Mouse (Mus musculus) cerebellum, adult (tissue): ENCODE results near the gene Gm20708.

Source experiments
- ATAC-seq: cut with Nextera tagmentation; 2 replicates; pipeline ENCODE4 v1.9.2; 2017; ENCODE audit warnings: mild to moderate bottlenecking, moderate library complexity, mixed read lengths; ENCODE audit not compliant: insufficient number of reproducible peaks, low FRiP score, low TSS enrichment

Gm20708 gene

GRCm38 (mm10) chr11:117809407-117810311 is at the start of gene Gm20708, which contains the start of gene Syngr2:
Gene Gm20708 (plus strand): TSS chr11:117809668.
Gene Syngr2 (plus strand): TSS chr11:117809668.
- no peak for ATAC-seq

GRCm38 (mm10) chr11:117760374-117761119 is 48.9 kb upstream of the Gm20708 start:
- ATAC-seq: no peak

GRCm38 (mm10) chr11:117761801-117762200 is 47.7 kb upstream of the Gm20708 start:
- ATAC-seq: no peak

DNA sequence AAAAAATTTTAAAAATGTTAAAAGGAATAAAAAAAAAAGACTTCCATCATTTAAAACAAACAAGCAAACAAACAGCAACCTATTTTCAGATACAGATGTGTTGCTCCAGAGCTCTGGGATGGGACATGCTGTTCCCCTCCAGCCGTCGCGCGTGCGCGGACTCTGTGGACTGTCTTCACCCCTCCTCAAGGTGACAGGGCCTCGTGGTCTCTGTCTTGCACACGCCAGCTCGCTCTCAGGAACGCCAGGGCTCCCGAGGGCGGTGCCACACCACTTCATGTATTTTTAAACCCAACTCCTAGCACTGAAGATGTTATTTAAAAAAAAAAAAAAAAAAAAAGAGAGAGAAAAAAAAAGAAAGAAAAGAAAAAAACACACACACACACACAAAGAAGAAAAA is 47.2 kb upstream of the Gm20708 start:
- no peak for ATAC-seq

DNA sequence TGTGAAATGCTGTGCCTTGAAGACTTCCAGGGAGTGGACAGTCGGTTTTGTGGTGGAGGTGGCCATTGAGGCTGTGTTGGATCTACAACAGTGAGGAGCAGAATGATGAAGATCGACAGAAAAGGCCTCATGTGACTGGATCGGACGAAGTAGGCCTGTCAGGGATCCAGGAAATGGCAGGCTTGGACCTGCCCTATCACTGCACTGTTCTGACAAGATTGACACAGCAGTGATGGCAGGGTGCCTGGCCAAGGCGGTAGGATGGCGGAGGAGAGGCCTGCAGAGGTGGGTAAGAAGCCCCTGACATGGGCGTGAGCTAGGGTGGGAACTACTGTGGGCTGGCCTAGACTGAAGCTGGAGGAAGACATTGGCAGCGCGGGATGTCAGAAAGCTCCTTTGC is 45.1 kb upstream of the Gm20708 start:
- no peak for ATAC-seq

DNA sequence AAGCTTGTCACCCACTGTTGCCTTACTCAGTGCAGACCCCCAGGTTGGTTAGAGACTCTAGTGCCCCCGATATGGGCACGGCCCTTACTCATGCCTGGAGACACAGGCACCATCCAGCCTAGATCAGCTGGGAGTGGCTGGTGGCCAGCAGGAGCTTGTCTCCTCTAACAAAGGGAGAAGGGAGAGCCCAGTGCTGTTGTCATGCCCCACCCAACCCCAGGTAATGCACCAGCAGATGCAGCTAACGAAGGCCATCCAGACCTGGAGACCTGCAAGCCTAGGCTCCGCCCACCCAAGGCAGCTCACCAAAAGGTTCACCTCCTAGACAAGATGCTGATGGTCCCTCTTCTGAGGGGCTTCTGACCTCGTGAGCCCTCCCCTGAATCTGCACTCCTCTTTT is 44.1 kb upstream of the Gm20708 start:
- ATAC-seq: no peak

GRCm38 (mm10) chr11:117766275-117766674 is 43.2 kb upstream of the Gm20708 start:
- no peak for ATAC-seq

DNA sequence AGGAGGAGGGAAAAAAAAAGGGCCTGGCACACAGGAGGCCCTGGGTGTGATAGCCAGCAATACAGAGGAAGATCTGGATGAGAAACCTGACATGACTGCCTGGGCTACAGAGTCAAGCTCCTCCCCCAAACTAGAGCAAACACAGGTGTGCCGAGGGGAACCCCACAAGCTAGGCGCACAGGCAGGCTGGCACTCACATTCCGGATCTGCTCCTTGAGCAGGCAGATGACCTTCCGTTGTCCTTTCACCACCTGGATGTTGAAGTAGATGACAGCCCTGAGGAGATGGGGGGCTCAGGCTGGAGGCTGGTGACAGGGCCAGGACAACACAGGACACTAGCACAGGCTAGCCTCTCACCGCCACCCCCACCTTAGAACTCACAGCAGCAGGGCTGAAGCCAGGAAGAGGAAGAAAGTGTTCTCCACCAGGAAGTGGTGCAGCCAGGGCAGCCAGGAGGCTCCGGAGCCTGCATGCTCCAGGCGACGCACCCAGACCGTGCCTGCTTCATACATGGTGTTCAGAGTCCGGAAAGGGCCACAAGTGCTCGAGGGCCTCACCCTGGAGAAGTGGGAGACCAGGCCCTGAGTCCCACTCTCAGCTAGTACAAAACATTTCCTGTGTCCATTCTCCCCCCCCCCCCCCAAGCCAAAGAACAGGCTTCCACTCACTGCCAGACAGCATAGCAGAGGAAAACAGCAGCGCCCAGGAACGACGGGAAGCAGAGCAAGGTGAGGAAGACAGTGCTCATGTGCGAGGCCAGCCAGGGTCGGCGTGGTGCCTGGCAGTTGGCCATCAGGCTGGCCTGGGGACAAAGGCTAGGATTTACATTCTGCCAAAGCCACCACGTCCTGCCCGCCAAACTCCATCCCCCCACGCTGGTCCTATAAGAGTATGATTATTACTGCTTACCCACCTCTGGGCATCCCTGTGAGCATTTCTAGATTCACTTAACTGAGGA is 40.5 kb upstream of the Gm20708 start:
- no peak for ATAC-seq

- ATAC-seq: no peak
Measured at GRCm38 (mm10) chr11:117769683-117770047, 39.8 kb upstream of the Gm20708 start.

DNA sequence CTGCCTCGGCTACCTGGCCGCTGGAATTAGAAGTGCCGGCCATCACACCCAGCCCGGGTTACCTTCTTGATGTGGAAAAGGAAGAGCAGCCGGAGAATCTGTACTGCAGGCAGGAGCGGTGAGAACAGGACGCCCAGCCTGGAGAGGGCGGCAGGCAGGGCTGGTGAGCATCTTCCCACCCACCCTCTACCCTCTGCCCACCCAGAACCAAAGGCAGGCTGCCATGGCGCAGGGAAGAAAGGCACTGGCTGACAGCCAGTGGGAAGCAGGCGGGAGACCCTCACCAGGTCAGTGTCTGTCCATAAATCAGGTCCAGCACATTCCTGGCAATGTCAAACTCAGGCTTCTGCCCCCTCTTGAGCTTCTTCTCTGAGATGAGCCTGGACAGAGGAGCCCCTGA is 39.1 kb upstream of the Gm20708 start:
- ATAC-seq: no peak

GRCm38 (mm10) chr11:117772352-117772751 is 37.1 kb upstream of the Gm20708 start:
- no peak for ATAC-seq

DNA sequence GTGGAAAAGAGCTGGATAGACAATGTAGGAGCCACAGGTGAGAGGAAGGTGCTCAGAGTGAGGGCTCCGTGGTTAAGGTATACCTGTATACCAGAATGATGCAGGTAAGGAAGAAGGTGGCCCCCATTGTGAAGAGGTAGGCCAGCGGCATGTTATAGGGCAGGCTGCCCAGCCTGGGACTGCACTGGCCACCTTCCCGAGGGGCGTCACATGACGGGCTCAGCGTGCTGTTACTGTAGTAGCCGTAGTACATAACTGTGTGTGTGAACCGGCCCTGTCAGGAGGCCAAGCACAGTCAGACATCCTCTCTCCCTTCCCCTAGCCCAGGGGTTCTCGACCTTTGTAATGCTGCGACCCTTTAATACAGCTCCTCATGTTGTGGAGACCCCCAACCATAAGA is 34.5 kb upstream of the Gm20708 start:
- ATAC-seq: no peak

DNA sequence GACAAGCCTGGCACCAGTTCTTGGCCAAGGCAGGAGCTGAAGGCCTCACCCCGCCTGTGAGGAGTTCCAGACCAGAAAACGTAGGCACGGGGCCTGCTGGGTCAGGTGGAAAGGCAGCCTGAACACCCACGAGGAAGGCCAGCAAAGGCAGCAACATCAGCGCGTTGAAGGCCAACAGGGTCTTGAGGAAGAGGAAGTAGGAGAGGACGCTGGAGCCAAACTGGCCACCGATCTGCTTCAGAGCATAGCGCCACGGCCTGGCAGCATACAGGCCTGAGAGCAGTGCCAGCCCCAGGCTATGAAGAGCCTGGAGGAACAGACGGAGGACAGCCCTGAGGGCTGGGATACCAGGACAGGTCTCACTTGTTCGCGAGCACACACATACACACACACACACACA is 33.9 kb upstream of the Gm20708 start:
- ATAC-seq: no peak

DNA sequence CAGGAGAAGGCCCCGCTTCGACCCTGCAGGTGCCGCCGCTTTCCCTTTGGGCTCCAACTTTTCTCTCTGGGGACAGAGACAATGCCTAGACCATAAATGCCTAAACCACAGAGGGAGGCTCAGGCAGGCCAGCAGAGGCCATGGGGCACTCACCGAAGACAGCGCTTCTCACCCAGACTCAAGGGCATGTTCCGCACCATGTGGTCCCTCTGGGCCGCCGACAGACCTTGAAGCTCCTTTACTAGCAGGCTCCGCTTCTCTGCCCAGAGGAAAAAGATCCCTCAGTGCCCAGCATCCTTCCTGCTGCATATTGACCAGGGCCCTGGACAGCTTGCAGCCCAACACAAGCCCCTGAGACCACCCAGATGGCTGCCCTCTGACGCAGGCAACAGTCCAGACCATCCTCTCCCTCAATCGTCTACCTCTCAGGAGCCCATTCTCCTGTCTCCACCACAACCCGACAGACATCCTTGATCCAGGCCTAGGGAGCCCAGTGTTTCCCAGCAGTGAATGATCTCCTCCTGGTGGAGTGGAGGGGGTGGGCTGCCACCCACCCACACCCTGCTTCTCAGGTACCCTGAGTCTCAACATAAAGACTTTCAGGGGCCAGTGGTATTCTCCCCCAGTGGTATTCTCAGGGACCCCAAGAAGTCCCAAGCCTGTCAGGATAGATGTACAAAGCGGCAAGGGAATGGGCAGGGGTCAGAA is 33.2 kb upstream of the Gm20708 start:
- no peak for ATAC-seq

DNA sequence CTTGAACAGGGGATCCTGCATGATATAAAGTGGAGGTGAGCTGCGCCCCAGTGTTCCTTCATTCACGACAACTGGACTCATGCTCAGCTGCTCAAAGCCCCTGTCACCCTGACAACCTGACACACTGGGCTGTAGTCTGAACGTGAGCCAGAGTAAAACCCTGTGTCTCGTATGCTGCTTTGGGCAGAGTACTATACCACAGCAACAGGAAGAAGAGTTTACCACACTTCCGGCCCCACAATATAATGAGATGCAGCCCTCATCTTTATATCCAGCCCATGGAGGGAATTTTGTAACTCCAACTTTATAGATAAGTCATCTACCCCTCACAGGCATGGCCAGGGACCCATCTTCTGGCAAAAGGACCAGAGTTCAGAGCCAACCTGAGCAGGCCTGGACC is 32.4 kb upstream of the Gm20708 start:
- no peak for ATAC-seq

DNA sequence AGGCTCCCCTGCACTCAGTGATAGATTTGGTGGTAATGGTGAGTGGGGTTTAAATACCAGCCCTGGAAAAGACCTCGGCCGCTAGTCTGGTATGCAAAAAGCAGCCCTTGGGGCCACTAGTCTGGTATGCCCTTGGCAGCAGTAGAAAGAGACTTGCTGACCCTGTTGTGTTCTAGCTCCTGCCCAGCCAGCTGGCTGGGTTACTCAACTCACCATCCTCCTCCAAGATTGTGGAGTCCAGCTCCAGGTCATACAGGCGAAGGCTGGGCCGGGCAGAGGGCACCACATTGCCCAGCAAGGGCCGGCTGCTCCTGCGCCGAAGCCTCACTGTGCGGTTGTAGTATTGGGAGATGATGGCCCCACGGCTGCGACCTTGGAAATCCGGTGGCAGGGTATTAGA is 31.4 kb upstream of the Gm20708 start:
- ATAC-seq: no peak

DNA sequence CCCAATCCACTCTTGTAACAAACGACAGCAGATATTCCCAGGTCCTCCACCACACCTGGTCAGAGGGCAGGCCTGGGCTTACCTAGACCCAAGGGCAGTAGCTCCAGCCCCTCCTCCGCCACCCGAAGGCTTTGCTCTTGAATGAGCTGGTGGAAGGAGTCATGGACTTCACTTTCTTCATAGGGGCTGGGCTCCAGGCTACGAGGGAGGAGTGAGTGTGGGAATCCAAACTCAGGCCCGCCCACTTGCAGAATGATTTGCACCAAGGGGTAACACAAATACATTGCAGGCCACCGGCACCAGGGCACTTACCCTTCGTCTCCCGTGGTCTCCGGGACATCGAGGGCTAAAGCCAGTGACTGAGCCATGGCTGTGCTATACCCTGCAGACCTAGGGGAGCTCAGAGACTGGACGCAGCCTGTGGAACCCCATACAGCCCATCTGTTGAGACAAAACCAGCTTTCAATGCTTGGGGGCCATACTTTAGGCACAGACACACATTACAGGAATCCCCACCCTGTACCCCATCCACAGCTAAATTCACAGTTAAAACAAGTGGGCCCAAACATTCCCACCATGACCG is 30.5 kb upstream of the Gm20708 start:
- ATAC-seq: no peak

GRCm38 (mm10) chr11:117779434-117780198 is 29.9 kb upstream of the Gm20708 start:
- no peak for ATAC-seq

DNA sequence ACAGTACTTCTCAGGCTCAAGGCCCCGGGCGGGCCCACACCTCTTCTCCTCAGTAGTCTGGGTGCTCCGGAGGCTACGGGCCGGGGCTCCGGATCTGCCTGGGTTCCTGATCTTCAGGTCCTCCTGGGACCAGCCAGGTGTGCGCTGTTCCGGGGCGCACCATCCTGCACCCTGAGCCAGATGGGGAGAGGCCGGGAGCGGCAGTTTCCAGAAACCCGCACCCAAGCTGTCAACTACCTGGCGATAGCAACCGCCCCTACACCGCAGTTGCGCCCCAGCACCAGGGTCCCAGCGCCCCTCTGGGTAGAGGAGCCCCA is 29.3 kb upstream of the Gm20708 start:
- ATAC-seq: no peak
